Mouse (Mus musculus) embryonic fibroblast, embryonic 13.5 days (primary cell): Measurements from ENCODE around the gene Gm9747.

ENCODE experiments used
- CTCF ChIP-seq: IDR thresholded peaks from 2 replicates; pipeline ENCODE4 v1.5.1; 2011; ENCODE audit warnings: mild to moderate bottlenecking, control low read depth, low read length, moderate library complexity, borderline replicate concordance; ENCODE audit not compliant: insufficient read depth
- POLR2A ChIP-seq: IDR thresholded peaks from 2 replicates; pipeline ENCODE4 v1.6.1; 2011; ENCODE audit warnings: low read depth, mild to moderate bottlenecking, control low read depth, low read length, moderate library complexity

DNA sequence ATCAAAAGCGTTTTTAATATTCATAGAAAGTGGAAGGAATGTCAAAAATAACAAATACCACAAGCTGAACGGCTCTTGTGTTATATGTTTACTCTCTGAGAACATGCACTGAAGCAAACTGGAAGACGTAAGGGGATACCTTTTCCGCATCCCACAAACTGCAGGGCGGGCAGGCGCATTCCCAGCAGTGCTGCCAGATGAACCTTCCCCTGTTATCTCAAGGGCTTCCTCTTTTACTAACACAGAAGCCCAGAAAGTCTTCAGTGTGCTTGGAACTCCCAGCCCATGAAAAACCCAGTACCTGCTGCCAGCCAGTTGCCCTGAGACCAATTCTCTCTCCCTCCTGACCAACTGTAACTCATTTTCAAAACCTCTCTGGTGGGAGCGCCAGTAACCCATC, 32.3 kb upstream of the Gm9747 start:
- TF ChIP-seq CTCF (no peak), POLR2A (no peak)
